Mouse (Mus musculus) heart, embryonic 10.5 days (tissue): ENCODE results near the gene Ccdc126. TPM values are rescaled to one million over a fixed set of nuclear protein-coding genes. Genes with fewer than 3 reads are reported as not detected.

ENCODE experiments used
- DNase-seq: peaks from one replicate; pipeline ENCODE4 v3.0.0-alpha.2; 2017; ENCODE audit warnings: low spot score
- H3K27ac ChIP-seq: fragments of 300-500 bp; sonication (generic); 2 replicates; pipeline ENCODE4 v1.5.1; 2016; ENCODE audit warnings: mild to moderate bottlenecking
- H3K27me3 ChIP-seq: fragments of 300-500 bp; sonication (generic); 2 replicates; pipeline ENCODE4 v1.6.1; 2016; ENCODE audit warnings: mild to moderate bottlenecking; ENCODE audit not compliant: poor library complexity, insufficient read depth, severe bottlenecking
- H3K36me3 ChIP-seq: fragments of 300-500 bp; sonication (generic); 2 replicates; pipeline ENCODE4 v1.6.1; 2016; ENCODE audit warnings: mild to moderate bottlenecking, moderate library complexity
- H3K4me1 ChIP-seq: fragments of 300-500 bp; sonication (generic); 2 replicates; pipeline ENCODE4 v1.6.1; 2016; ENCODE audit warnings: mild to moderate bottlenecking
- H3K4me3 ChIP-seq: fragments of 300-500 bp; sonication (generic); 2 replicates; pipeline ENCODE4 v1.5.1; 2016; ENCODE audit warnings: mild to moderate bottlenecking, moderate library complexity
- H3K9me3 ChIP-seq: fragments of 300-500 bp; sonication (generic); 2 replicates; pipeline ENCODE4 v1.6.1; 2016; ENCODE audit warnings: mild to moderate bottlenecking, moderate library complexity
- WGBS: fragments of 180-500 bp; shearing (Covaris S2); methylation state at CpG from one replicate; pipeline ENCODE4 v1.1.7; 2016; 5-methylcytosine and 5-hydroxymethylcytosine counted together
- polyA plus RNA-seq: library from polyadenylated mRNA; unstranded; fragments of >200 nt; fragmentation: Nextera tagmentation; extraction: Ambion mirVana; gene quantifications from 2 replicates; pipeline ENCODE4 v1.2.1, GENCODE M21; 2016

Ccdc126 gene
- polyA plus RNA-seq, 1 experiment from 2014 or later = 7.4 TPM

DNA sequence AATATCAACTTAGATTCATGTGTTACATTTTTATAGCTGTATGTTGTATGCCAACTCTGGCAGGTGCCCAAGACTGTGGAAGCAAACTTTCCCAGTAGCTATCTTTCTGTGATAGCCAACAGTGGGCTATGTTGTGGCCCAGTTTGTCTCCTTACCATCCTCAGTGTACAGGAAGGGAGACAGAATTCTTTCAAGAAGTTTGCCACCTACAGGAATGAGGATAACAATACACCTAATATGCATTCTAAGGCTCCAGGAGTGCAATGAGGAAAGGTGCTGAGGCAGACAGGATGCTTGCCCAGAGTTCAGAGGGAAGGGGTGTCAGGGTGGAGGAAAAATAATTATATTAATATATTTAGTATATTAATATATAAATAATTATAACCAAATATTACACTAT lies 41.3 kb downstream of the Ccdc126 start:
- Histone ChIP-seq H3K36me3 (no peaks in the 10 kb centered on the region), H3K9me3 (no peaks in the 10 kb centered on the region), H3K27me3 (no peaks in the 10 kb centered on the region), H3K4me1 (no peaks in the 10 kb centered on the region), H3K27ac (no peak overlapping the region), H3K4me3 (no peak overlapping the region)
- DNase-seq = no peak

DNA sequence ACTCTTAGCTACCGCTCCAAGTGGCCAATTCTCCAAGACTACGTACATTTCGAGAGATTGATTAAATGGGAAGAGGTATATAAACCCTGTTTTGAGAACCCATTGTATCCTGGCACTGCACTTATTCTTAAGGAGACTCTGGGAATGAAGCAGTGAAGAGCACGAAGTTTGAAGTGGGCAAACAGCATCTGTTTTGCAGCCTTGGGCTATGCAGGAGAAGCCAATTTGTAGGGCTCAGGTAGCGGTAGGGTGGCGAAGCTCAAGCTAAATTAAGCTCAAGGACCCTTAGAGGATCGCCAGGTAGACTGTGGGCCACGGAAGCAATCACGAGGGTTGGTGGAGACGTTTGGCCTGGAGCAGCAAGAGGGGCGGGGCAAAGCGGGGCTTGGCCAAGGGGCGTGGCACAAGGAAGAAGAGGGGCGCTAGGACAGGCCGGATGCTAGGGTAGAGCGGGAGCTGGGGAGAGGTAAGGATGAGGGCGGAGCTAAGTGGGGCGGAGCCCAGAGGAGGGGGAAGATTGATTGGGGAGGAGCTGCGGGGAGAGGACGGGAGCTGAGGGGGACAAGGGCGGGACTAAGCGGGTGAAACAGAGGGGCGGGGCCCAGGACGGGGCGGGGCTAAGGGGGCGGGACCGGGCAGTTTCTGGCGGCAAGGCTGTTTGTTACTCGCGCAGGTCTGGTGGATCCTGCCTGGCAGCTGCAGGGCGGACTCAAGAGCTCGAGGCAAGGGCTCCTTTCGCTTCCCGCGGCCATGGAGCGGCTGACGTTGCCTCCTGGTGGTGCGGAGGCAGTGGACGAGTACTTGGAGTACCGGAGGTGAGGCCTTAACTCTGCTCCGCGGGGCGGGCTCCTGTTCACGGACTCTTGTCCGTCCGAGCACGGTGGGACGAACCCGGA lies 48.3 kb downstream of the Ccdc126 start, which contains the start of gene Fam221a:
Fam221a (plus strand) TSS at position 581 of the 896 bp plus-strand sequence.
- DNase-seq = peak; percentile 98
- H3K36me3 ChIP-seq = no peaks in the 10 kb centered on the region
- H3K4me3 ChIP-seq = peak within 1 kb of the TSS; percentile 72
- H3K4me1 ChIP-seq = peaks cover 15% of the 10 kb centered on the region
- WGBS = 4% methylated on average over 48 of the region's 49 CpGs
- H3K27ac ChIP-seq = peak within 1 kb of the TSS; percentile 89
- no peaks in the 10 kb centered on the region for H3K9me3 ChIP-seq
- no peaks in the 10 kb centered on the region for H3K27me3 ChIP-seq

DNA sequence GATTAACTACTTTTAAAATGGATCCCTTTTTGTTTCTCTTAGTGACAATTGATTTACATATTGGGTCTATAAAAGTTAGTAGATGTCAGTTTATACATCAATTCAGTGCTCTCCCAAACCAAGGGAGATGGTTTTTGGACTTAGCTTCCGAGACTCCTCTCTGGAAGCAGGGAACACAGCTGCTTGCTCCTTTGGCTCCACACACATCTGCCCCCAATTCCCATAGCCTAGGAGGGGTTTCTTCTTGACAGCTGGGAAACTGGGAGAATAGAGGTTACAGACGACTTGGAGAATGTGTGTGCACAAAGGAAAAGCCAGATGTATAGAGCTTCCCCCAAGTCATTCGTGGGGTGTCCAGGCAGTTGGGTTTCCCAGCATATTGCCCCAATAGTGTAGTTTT lies 49.1 kb downstream of the Ccdc126 start:
- peak overlapping the region; percentile 89; the same call in 1 of the 2 replicates for H3K27ac ChIP-seq
- no peak for DNase-seq
- H3K27me3 ChIP-seq = no peaks in the 10 kb centered on the region
- no peaks in the 10 kb centered on the region for H3K9me3 ChIP-seq
- peaks cover 15% of the 10 kb centered on the region for H3K4me1 ChIP-seq
- 59% methylated on average over 3 of the region's 3 CpGs for WGBS
- H3K36me3 ChIP-seq = no peaks in the 10 kb centered on the region
- peak overlapping the region; percentile 72 for H3K4me3 ChIP-seq

DNA sequence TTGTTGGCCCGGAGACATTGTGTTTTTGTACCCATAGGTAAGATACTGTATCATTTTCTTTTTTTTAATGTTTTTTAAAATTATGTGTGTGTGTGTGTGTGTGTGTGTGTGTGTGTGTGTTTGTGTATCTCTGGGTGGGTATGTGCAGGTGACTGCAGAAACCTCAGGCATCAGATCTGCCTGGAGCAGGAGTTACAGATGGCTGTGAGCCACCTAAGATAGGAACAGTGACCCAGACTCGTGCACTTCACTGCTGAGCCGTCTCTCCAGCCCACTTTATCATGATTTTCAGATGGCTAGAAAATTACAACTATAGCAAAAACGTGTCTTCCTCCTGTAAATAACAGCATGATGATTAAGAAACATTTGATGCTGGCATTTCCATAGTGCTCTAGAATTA lies 53.6 kb downstream of the Ccdc126 start:
- Histone ChIP-seq H3K4me1 (peaks cover 9% of the 10 kb centered on the region), H3K36me3 (no peaks in the 10 kb centered on the region), H3K27ac (no peak overlapping the region), H3K4me3 (no peak overlapping the region), H3K27me3 (no peaks in the 10 kb centered on the region), H3K9me3 (no peaks in the 10 kb centered on the region)
- WGBS = 68% methylated on average over 4 of the region's 4 CpGs
- DNase-seq = no peak

DNA sequence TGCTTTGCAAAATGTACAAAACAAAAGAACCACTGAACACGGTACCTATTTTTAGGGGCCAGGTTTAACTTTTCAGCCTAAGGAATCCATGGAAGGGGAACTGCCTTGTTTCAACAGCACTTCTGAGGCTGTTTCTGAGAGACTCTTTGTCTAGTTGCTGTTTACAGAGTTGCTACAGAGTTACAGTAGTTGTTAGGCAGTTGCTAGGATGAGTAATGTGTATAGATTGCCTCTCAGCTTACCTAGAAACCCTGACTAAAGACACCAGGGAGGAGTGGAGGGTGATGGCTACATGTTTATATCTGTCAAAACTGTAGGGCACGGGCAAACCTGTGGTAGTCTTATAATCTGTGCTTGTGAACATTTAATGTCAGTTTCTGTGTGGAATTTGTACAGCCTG lies 54.9 kb downstream of the Ccdc126 start:
- Histone ChIP-seq H3K9me3 (no peaks in the 10 kb centered on the region), H3K27ac (no peak overlapping the region), H3K36me3 (no peaks in the 10 kb centered on the region), H3K4me1 (peaks cover 6% of the 10 kb centered on the region), H3K4me3 (no peak overlapping the region), H3K27me3 (no peaks in the 10 kb centered on the region)
- 65% methylated on average over 2 of the region's 2 CpGs for WGBS
- DNase-seq = no peak

DNA sequence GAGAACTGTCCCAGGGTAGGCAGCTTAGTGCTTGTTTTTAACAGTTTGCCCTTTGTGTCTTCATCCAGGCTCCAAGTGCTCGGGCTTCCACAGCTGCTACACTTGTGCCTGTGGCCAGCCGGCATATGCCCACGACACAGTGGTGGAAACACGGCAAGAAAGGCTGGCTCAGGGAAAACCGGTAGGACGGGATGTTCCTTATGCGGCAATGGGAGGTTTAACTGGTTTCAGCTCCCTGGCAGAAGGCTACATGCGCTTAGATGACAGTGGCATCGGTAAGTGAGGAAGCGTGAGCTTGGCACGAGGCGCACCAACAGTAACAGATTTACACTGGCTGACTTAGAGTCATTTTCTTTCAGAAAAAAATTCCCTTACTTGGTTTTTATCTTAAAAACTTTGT lies 59.3 kb downstream of the Ccdc126 start:
- DNase-seq = no peak
- H3K4me3 ChIP-seq = no peak overlapping the region
- H3K36me3 ChIP-seq = peaks cover 7% of the 10 kb centered on the region; the same call in 1 of the 2 replicates
- no peaks in the 10 kb centered on the region for H3K27me3 ChIP-seq
- no peak overlapping the region for H3K27ac ChIP-seq
- 51% methylated on average over 12 of the region's 12 CpGs for WGBS
- H3K9me3 ChIP-seq = no peaks in the 10 kb centered on the region
- H3K4me1 ChIP-seq = peaks cover 6% of the 10 kb centered on the region

Other genes starting within 250 kb of the Ccdc126 start
- 60.2 and 63.1 TPM in 2 replicates for gene Malsu1, start 245.5 kb upstream of the Ccdc126 start, polyA plus RNA-seq
- gene Igf2bp3, start 104.3 kb upstream of the Ccdc126 start, polyA plus RNA-seq = 80.6 and 96.1 TPM in 2 replicates
- gene Tra2a, start 55.2 kb upstream of the Ccdc126 start, polyA plus RNA-seq = 63.9 and 87.2 TPM in 2 replicates
- gene Fam221a, start 48.5 kb downstream of the Ccdc126 start, polyA plus RNA-seq = 3.5 and 3.6 TPM in 2 replicates
- gene Stk31, start 76.3 kb downstream of the Ccdc126 start, polyA plus RNA-seq = 0.21 TPM in 1 of 2 replicates, not detected in the other